Mouse (Mus musculus) embryonic facial prominence, embryonic 12.5 days (tissue): ENCODE results near the gene Rab5a. TPM values are rescaled to one million over a fixed set of nuclear protein-coding genes. Genes with fewer than 3 reads are reported as not detected.
"Not testable (repeated sequence)": the region's sequence is repeated elsewhere in the genome, so short reads cannot be mapped to it uniquely, and the experiment has no call there.

Experiments
- ATAC-seq: fragments of 200-750 bp; cut with Nextera tagmentation; 2 replicates; pipeline ENCODE4 v1.8.0; 2017; ENCODE audit not compliant: insufficient number of reproducible peaks, insufficient read depth, low FRiP score, low TSS enrichment
- H3K27ac ChIP-seq: fragments of 300-500 bp; sonication (generic); 2 replicates; pipeline ENCODE4 v1.5.1; 2016; ENCODE audit warnings: mild to moderate bottlenecking
- H3K27me3 ChIP-seq: fragments of 300-500 bp; sonication (generic); 2 replicates; pipeline ENCODE4 v1.6.1; 2016; ENCODE audit warnings: mild to moderate bottlenecking, moderate library complexity
- H3K36me3 ChIP-seq: fragments of 300-500 bp; sonication (generic); 2 replicates; pipeline ENCODE4 v1.6.1; 2016; ENCODE audit warnings: mild to moderate bottlenecking
- H3K4me1 ChIP-seq: fragments of 300-500 bp; sonication (generic); 2 replicates; pipeline ENCODE4 v1.6.1; 2016
- H3K4me2 ChIP-seq: fragments of 300-500 bp; sonication (generic); replicated peaks from 2 replicates; pipeline ENCODE4 v1.6.1; 2016; ENCODE audit warnings: mild to moderate bottlenecking, moderate library complexity
- H3K4me3 ChIP-seq: fragments of 300-500 bp; sonication (generic); 2 replicates; pipeline ENCODE4 v1.5.1; 2016; ENCODE audit warnings: mild to moderate bottlenecking
- H3K9ac ChIP-seq: fragments of 300-500 bp; sonication (generic); 2 replicates; pipeline ENCODE4 v1.6.1; 2016; ENCODE audit warnings: mild to moderate bottlenecking, moderate library complexity
- H3K9me3 ChIP-seq: fragments of 300-500 bp; sonication (generic); 2 replicates; pipeline ENCODE4 v1.6.1; 2016; ENCODE audit warnings: mild to moderate bottlenecking, moderate library complexity
- WGBS: fragments of 180-500 bp; shearing (Covaris S2); methylation state at CpG from one replicate; pipeline ENCODE4 v1.1.7; 2016; 5-methylcytosine and 5-hydroxymethylcytosine counted together
- polyA plus RNA-seq: library from polyadenylated mRNA; unstranded; fragments of >200 nt; fragmentation: Nextera tagmentation; extraction: Ambion mirVana; gene quantifications from 2 replicates; pipeline ENCODE4 v1.2.1, GENCODE M21; 2016

The Rab5a gene
- polyA plus RNA-seq, 1 experiment from 2014 or later = 100 TPM

GRCm38 (mm10) chr17:53488291-53489006 is 9.4 kb downstream of the Rab5a start:
- 92% methylated on average over 4 of the region's 4 CpGs for WGBS
- no peak for ATAC-seq

GRCm38 (mm10) chr17:53489007-53489378 is 10.0 kb downstream of the Rab5a start:
- Histone ChIP-seq H3K9ac (no peak overlapping the region), H3K27ac (no peak overlapping the region), H3K9me3 (no peaks in the 10 kb centered on the region), H3K4me3 (no peak overlapping the region), H3K27me3 (no peaks in the 10 kb centered on the region), H3K4me1 (no peaks in the 10 kb centered on the region), H3K36me3 (peaks cover 39% of the 10 kb centered on the region; the same call in 1 of the 2 replicates), H3K4me2 (no peak overlapping the region)
- no peak for ATAC-seq
- 96% methylated on average over 1 of the region's 1 CpGs for WGBS

More at GRCm38 (mm10) chr17:53488291-53489006, 9.4 kb downstream of the Rab5a start:
- H3K4me2 ChIP-seq = no peak overlapping the region
- H3K9me3 ChIP-seq = no peaks in the 10 kb centered on the region
- H3K27ac ChIP-seq = no peak overlapping the region
- peaks cover 36% of the 10 kb centered on the region; the same call in 1 of the 2 replicates for H3K36me3 ChIP-seq
- H3K27me3 ChIP-seq = no peaks in the 10 kb centered on the region
- no peaks in the 10 kb centered on the region for H3K4me1 ChIP-seq
- no peak overlapping the region for H3K9ac ChIP-seq
- H3K4me3 ChIP-seq = no peak overlapping the region

- Histone ChIP-seq H3K4me1 (no peaks in the 10 kb centered on the region), H3K27ac (no peak overlapping the region), H3K36me3 (peaks cover 42% of the 10 kb centered on the region), H3K4me2 (no peak overlapping the region), H3K9me3 (no peaks in the 10 kb centered on the region), H3K4me3 (no peak overlapping the region), H3K9ac (no peak overlapping the region), H3K27me3 (no peaks in the 10 kb centered on the region)
- WGBS = 93% methylated on average over 2 of the region's 2 CpGs
- ATAC-seq = no peak
These were observed 23.9 kb downstream of the Rab5a start for GRCm38 (mm10) chr17:53502966-53503365.

- Histone ChIP-seq H3K27ac (no peak overlapping the region), H3K9me3 (no peaks in the 10 kb centered on the region), H3K9ac (no peak overlapping the region), H3K36me3 (peaks cover 4% of the 10 kb centered on the region; the same call in 1 of the 2 replicates), H3K4me3 (no peak overlapping the region), H3K4me2 (no peak overlapping the region), H3K4me1 (peaks cover 7% of the 10 kb centered on the region; the same call in 1 of the 2 replicates), H3K27me3 (no peaks in the 10 kb centered on the region)
- WGBS = 82% methylated on average over 2 of the region's 2 CpGs
- ATAC-seq = no peak
These were observed 33.4 kb downstream of the Rab5a start for GRCm38 (mm10) chr17:53512311-53512951.

GRCm38 (mm10) chr17:53519364-53519763 is 40.3 kb downstream of the Rab5a start:
- Histone ChIP-seq H3K36me3 (no peaks in the 10 kb centered on the region), H3K9me3 (no peaks in the 10 kb centered on the region), H3K27ac (no peak overlapping the region), H3K4me1 (no peaks in the 10 kb centered on the region), H3K27me3 (no peaks in the 10 kb centered on the region), H3K4me3 (no peak overlapping the region), H3K4me2 (no peak overlapping the region), H3K9ac (no peak overlapping the region)
- ATAC-seq = no peak

- no peak overlapping the region for H3K9ac ChIP-seq
- H3K9me3 ChIP-seq = no peaks in the 10 kb centered on the region
- H3K4me3 ChIP-seq = no peak overlapping the region
- H3K4me1 ChIP-seq = no peaks in the 10 kb centered on the region
- no peak overlapping the region for H3K27ac ChIP-seq
- no peak overlapping the region for H3K4me2 ChIP-seq
- no peaks in the 10 kb centered on the region for H3K27me3 ChIP-seq
- no peaks in the 10 kb centered on the region for H3K36me3 ChIP-seq
- ATAC-seq = no peak
These were observed 41.5 kb downstream of the Rab5a start for GRCm38 (mm10) chr17:53520509-53520908.

- Histone ChIP-seq H3K36me3 (no peaks in the 10 kb centered on the region), H3K4me2 (no peak overlapping the region), H3K4me1 (no peaks in the 10 kb centered on the region), H3K9ac (no peak overlapping the region), H3K27ac (no peak overlapping the region), H3K4me3 (no peak overlapping the region), H3K27me3 (no peaks in the 10 kb centered on the region), H3K9me3 (no peaks in the 10 kb centered on the region)
- 76% methylated on average over 2 of the region's 2 CpGs for WGBS
- ATAC-seq = no peak
These were observed 49.0 kb downstream of the Rab5a start for GRCm38 (mm10) chr17:53528034-53528433.

- ATAC-seq = no peak
- H3K27me3 ChIP-seq = no peaks in the 10 kb centered on the region
- H3K4me3 ChIP-seq = no peak overlapping the region
- no peaks in the 10 kb centered on the region for H3K9me3 ChIP-seq
- H3K4me1 ChIP-seq = no peaks in the 10 kb centered on the region
- no peaks in the 10 kb centered on the region for H3K36me3 ChIP-seq
- no peak overlapping the region for H3K9ac ChIP-seq
- no peak overlapping the region for H3K4me2 ChIP-seq
- WGBS = 42% methylated on average over 2 of the region's 2 CpGs
- no peak overlapping the region for H3K27ac ChIP-seq
These were observed 52.1 kb downstream of the Rab5a start for GRCm38 (mm10) chr17:53531160-53531559.

- 72% methylated on average over 2 of the region's 2 CpGs for WGBS
These were observed 53.4 kb downstream of the Rab5a start for GRCm38 (mm10) chr17:53532425-53532824.

GRCm38 (mm10) chr17:53539351-53539750 is 60.3 kb downstream of the Rab5a start, which contains the start of gene Pp2d1:
Gene Pp2d1, minus strand, starts transcription at chr17:53539451.
- not testable (repeated sequence) for H3K9ac ChIP-seq, H3K27me3 ChIP-seq, H3K4me2 ChIP-seq, H3K4me3 ChIP-seq, H3K9me3 ChIP-seq, H3K4me1 ChIP-seq, H3K36me3 ChIP-seq, ATAC-seq, H3K27ac ChIP-seq
- WGBS = 82% methylated on average over 2 of the region's 2 CpGs

More at GRCm38 (mm10) chr17:53532425-53532824, 53.4 kb downstream of the Rab5a start:
- Histone ChIP-seq H3K9me3 (no peaks in the 10 kb centered on the region), H3K27ac (no peak overlapping the region), H3K27me3 (no peaks in the 10 kb centered on the region), H3K9ac (no peak overlapping the region), H3K4me2 (no peak overlapping the region), H3K4me1 (no peaks in the 10 kb centered on the region), H3K4me3 (no peak overlapping the region), H3K36me3 (no peaks in the 10 kb centered on the region)
- ATAC-seq = no peak

GRCm38 (mm10) chr17:53542536-53542935 is 63.5 kb downstream of the Rab5a start:
- no peaks in the 10 kb centered on the region for H3K36me3 ChIP-seq
- no peaks in the 10 kb centered on the region for H3K9me3 ChIP-seq
- H3K4me1 ChIP-seq = no peaks in the 10 kb centered on the region; the same call in 1 of the 2 replicates
- H3K4me3 ChIP-seq = no peak overlapping the region
- no peak overlapping the region for H3K4me2 ChIP-seq
- no peak overlapping the region for H3K9ac ChIP-seq
- no peak overlapping the region for H3K27ac ChIP-seq
- ATAC-seq = no peak
- no peaks in the 10 kb centered on the region for H3K27me3 ChIP-seq
- WGBS = 92% methylated on average over 4 of the region's 4 CpGs
